Mouse (Mus musculus) cerebellum, postnatal 14 days (tissue): Measurements from ENCODE around the gene Foxj3.

Experiments
- DNase-seq, 2 experiments: peaks; one replicate each; pipeline ENCODE4 v3.0.0; 2021; ENCODE audit warnings: mixed read lengths in 2 of 2

Gene Foxj3

DNA sequence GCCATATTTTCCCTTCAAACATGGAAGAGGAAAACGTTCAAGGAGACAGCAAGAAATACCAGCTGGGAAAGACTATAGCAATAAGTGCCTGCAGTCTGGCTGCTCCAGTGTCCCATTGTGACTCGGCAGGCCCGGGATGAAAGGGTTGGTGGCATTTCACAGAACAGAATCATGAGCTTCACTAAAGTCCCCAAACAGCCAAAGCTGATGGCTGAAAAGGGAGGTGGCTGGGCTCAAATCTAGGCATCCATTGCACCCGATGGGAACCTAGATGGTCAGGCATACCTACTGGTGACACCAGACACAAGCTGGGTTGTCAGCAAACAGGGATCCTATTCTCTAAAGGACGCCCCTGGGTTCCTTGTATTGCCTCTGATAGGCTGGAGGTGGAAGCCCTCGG is 101.1 kb downstream of the Foxj3 start:
- no peak for DNase-seq

DNA sequence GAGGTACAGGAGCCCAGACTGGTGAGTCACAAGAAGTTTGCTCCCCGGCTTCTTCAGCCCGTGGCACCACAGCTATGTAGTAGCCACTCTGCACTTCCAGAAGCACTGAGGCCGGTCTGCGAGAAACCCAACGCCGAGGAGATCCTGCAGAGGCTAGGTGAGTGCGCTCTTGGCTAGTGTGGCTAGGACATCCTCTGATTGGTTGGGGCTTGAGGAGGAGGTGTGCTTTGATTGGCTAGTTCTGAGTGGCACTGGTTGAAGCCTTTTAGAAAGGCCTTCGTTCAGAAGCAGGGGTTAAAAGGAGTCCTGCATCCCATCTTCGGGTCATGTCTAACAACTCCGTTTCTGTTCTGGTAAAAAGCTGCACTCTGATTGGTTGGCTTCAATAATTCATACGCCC is 101.9 kb downstream of the Foxj3 start:
- no peak for DNase-seq

DNA sequence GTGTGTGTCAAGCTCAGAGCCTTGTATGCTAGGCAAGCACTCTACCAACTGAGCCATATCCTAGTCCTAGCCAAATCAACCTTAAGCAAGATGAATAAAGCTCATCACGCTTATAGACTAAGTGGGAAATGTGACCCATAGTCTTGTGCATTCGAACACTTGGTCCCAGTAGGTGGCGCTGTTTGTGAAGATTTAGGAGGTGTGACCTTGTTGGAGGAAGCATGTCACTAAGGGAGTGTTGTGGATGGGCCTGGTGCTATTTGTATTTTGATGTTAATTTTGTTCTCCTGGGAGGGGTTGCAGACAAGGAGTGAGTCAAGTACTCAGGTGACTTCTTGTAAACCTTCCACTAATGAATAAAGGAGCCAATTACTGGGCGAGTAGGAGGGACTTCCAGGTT is 105.9 kb downstream of the Foxj3 start:
- no peak for DNase-seq

DNA sequence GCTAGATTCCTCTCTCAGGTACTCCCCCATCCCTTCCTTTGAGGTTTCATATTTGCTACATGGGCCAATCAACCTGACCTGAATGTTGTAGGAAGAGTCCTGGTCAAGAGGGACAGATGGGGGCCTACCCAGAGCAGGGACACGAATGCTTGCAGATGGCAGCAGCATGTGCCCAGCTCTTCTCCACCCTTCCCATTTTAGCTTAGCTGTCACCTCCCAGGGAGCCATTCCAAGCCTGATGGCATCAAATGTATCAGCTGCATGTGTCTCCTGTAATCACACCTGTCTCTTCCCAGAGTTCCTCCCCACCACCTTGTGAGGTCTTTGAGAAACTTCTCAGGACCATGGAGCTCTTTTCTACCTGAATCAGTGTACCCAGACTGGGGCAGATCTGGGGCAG is 120.2 kb downstream of the Foxj3 start:
- no peak for DNase-seq

DNA sequence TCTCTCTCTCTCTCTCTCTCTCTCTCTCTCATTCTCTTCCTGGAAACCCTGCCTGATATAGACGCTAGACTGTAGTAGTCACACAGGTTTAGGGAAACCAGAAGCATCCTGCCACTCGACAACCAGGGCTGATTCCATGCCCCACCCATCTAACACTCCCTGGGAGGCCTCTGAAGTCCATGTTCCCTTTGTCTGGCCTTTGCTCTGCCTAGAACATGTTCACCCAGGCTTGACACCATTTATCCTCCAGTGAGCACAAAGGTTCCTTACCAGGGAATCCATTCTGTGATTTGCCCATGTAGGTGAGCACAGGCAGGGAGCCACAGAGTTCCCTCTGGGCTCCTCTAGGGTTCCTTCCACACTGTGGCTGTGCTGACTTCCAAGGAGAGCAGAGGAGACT is 121.4 kb downstream of the Foxj3 start:
- DNase-seq: no peak

DNA sequence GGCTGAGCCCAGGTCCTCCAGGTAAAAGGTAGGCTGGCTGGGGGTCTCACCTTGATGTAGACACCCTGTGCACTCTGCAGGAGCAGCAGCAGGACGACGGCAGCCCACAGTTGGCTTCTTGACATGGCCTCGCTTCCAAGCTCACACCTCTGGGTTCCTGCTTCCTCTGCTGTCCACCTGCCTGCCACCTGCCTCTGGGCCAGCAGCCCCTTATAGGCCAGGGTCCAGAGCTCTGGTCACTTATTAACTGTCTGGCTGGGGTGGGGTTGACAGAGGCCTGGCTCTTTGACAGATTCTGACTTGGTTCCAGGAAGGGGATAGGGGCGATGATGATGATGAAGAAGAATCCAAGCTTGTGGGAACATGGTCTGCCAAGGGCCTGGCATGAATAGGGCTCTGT is 121.9 kb downstream of the Foxj3 start, which contains the start of gene Guca2b:
Gene Guca2b, minus strand, starts transcription at position 224 of the 400 bp plus-strand sequence.
- no peak for DNase-seq

DNA sequence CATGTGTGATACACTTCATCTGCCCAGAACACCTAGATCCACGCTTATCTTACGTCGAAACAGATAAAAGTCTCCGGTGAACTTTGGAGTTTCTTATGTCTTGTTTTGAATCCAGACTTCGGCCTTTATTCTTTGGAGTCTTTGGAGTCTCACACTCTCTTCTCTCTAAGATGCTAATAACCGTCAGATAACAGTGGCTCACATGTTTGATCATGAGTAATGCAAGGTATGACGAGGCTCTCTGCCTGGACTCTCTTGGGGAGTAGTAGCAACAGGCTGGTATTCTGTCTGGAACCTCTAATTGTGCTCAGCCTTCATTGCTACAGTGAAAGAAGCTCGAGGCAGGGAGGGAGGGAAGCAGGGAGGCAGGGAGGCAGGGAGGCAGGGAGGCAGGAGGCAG is 123.2 kb downstream of the Foxj3 start:
- DNase-seq: no peak

DNA sequence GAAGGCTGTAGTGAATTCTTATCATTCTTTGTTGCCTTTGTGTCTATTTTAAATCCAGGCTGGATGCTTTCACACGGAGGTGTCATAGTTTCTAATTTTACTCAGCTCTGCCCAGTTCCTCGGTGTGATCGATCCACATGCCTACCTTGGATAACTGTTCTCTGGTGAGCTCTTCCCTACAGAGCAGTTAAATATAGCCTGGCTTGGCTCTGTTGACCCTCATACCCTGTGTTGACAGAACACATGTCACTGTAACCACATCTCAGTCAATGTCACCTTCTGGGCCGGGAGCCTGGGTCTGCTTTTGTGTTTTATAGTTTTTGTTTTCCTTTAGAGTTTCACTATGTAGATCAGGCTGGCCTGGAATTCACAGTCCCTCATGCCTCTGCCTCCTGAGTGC is 125.3 kb downstream of the Foxj3 start:
- DNase-seq: no peak

DNA sequence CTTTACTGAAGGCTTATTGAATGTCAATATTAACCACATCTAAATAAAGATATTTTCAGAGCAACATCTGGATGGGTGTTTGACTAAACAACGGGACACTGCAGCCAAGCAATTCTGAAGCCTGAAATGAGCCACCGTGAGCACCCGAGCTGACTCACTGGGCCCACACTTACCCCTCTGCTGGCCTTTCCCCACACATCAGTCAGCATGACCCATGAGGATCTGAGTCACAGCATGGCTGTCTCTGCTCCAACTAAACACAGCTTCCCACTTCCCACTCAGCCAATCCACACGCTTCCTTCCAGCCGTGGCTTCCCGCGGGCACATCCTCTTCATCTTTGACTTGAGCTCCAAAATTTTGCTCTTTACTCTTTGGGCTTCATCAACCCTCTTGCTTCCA is 126.2 kb downstream of the Foxj3 start:
- no peak for DNase-seq

DNA sequence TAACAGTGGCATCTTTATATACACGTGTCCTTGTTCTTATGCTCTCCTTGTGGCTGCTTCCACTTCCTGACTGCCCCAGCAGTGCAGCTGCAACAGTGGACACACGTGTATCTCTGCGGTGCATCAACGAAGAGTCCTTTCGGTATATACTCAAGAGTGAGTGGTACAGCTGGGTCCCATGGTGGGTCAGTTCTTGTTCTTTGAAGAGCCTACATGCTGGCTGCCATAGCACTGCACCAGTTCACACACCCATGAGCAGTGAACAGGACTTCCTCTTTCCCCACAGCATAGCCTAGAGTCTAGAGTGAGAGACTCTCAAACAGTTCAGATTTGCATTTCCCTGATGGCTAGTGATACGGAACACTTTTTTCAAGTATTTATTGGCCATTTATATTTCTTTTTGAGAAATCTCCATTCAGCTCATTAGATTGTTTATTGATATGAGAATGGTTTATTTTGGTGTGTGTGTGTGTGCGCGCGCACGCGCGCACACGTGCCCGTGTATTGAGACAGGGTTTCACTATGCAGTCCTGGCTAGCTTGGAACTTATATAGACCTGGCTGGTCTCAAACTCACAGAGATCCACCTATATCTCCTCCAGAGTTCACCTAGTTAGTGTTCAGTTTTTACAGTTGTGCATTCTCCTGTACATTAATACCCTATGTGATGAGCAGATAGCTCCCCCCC is 126.7 kb downstream of the Foxj3 start:
- DNase-seq: no peak

DNA sequence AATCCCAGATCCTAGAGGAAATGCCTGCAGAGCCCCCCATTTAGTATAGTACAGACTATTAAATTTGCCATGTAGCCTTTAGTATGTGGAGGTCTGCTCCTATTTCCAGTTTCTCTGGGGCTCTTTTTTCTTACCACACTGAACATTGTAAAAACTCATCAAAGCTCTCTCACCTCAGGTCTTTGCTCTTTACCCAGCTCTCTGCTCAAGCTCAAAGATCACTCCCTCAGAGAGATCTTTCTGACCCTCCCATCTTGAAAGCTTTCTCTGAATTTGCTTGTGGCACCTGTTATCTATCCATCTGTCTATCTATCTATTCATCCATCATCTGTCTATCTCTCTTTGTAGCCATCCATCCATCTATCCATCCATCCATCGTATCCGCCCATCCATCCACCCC is 128.4 kb downstream of the Foxj3 start:
- no peak for DNase-seq

DNA sequence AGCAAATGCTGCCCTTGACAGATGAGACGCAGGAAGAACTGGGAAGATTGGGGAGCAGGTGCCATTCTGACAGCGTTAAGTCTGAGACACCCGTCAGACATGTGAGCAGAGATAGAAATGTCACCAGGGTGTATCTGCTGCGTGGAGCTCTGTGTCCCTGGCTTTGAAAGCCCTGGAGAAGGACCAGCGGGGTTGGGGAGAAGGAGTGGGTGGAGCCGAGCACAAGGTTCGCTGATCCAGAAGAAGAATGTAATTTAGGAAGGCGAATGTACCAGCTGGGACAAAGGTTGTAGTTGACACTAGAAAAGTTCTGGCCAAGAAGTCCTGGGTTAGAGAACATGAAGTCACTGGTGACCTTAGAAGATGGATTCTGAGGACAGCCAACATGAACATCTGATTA is 129.3 kb downstream of the Foxj3 start:
- no peak for DNase-seq

DNA sequence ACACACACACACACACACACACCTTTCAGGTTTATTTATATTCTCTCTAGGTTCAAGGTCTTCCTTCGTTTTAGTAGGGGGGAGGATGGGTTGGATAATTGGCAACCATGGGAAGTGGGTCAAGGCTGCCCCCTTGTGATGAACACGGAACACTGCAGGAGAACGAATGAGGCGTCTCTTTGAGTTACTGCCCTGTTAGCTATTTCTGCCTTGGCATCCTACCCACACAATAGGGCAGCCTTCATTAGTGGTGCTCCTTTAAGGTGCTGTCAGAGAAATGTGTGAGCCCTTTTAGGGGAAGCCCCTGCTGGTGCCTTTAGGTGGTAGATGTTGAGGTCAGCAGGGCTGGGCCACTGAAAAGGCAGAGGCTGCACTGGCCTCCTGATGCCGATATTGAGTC is 130.7 kb downstream of the Foxj3 start:
- DNase-seq: peak; percentile 72 to 73

DNA sequence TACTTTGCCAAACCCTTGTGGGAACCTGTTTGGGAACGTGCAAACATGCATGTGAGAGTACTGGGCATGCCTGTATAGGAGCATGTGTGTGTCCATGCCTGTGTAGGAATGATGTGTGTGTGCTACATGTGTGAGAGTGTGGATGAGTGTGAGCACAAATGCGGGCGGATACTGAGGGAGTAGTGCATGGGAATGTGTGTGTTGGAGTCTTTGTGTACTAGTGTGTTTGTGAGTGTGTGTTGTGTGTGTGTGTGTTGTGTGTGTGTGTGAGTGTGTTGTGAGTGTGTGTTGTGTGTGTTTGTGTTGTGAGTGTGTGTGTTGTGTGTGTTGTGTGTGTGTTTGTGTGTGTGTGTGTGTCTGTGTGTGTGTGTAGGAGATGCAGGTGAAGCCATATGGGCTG is 131.4 kb downstream of the Foxj3 start:
- no peak for DNase-seq

DNA sequence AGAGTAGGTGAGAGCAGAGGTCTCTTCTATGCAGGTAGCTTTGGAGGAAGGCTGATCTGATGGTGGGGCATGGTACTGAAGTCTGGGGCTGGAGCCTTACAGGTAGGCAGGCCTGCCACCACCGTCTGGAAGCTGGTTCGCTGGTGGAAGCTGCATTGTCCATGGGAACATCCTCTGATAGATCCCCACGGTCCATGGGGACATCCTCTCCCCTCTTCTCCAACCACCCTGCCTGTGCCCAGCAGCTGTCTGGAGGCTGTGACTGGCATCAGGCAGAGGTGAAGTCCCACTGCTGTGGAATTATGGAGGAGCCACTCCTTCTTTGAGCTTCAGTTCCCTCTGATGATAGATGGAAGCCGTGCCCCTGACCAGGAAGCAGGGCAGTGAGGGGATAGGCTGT is 131.8 kb downstream of the Foxj3 start:
- no peak for DNase-seq

DNA sequence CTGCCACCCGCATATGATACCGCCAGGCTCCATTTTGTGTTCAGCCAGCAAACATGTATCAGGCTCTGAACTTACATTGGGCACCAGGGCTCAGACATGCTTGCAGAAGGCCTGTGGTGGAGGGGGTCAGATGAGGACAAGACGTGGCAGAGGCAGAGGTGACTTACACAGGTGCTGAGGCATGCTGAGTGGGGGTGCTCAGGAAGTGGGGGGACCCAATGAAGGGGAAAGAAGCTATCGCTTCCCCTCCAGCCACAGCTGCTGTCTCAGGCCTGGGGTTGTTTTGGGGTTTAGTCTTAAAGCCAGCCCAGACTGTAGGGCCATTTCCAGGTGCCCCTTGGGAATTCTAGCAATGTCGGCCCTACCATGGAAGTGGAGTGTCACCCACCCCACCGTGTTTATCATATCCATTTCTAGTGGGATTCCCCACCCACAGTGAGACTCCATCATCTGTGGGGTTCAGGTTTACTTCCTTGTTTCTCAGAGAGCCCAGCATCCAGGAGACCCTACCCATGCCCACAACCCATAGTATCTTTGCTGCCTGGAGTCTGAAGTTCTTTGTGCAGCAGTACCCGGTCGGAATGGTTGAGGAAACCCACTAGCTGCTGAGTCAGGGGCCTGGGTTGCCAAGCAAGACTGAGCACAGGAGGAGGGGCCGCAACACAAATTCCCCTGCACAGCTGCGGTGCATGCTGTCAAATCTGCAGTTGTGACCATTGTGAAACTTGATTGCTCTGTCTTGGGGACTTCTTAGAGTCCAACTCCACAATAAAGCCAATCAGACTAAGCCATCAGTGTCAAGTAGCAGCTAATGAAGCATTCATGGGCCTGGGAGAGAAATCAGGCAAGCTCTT is 132.8 kb downstream of the Foxj3 start:
- no peak for DNase-seq

DNA sequence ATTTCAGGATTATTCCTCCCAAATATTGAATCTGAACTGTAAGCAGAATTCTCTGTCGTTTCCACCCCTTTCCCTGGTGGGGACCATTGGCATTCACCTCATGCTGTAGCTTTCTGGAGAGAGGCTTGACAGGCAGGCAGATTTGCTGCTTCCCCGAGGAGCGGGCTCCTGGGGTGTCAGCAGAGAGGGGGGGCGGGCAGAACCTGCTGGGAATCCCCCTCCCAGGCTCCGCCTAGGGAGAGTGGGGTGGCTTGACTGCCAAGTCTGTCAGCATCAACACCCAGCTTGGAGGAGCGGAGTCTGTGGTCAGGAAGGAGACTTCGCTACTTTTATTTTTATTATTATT is 133.4 kb downstream of the Foxj3 start:
- no peak for DNase-seq

DNA sequence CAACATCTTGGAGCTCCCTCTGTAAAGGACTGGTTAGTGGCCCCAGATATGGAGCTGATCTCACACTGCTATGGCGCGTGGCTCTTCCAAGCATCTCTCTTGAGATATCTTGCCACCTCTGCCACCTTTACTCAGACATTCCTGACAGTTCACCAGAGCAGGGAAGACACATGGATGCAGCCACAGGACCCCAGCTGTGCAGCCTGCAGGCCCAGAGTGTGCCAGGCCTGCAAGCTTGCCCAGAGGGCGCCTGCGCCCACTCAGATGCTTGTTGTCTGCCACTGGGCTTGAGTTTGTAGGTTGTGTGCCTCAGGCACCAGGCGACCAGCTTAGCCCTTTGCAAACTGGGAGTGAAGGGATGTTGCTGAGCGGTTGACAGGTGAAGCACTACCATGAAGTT is 133.9 kb downstream of the Foxj3 start:
- DNase-seq: peak in 1 of 2 experiments; percentile 39

DNA sequence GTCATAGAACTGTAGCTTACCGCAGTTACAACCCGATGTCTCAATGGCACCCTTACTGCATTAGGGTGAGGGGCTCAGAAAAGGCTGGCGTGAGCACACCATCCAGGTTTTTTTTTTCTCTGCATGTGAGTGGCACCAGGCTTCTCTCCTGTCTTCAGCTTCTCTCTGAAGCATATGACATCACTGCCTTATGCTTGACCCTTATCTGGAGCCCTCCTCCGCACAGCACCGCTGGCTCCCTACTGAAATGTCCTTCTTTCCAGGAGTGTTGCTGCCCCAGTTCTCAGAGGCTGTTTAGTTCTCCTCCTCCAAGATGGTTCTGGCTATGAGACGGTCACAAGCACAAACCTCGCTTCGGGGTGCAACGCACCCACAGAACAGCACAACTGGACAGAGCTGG is 134.4 kb downstream of the Foxj3 start:
- DNase-seq: no peak

DNA sequence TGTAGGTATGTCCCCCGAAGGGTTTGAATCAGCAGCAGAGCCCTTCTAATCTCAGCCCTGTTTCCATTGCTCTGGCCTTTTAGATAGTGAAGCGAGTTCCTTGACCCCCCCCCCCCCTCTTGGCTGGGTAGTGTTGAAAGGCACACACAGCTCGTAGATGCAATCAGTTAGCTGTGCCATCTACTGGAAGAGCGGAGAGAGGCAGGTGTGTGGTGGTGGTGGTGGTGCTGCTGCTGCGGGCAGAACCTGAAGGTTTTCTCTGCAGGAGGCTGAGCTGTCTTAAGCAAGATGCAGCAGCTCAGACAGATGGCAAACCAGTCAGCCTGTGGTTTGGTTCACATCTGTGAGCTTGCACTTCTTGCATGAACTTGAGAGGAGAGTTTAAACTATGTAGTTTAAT is 135.9 kb downstream of the Foxj3 start:
- DNase-seq: peak in 1 of 2 experiments; percentile 37
